Mouse (Mus musculus) ES-E14 (cell line): ENCODE measurements at regions not wholly inside any gene's neighbourhood (a gene's known extent, or its start where the extent isn't known, plus 50 kb on each side); places are given as distances from the start of the nearest gene placed in this dataset.

ENCODE experiments used
- CHD2 ChIP-seq: IDR thresholded peaks from 2 replicates; pipeline ENCODE4 v1.6.1; 2014; ENCODE audit warnings: mild to moderate bottlenecking, low read depth, low read length, inconsistent platforms
- HCFC1 ChIP-seq: IDR thresholded peaks from 2 replicates; pipeline ENCODE4 v1.6.1; 2012; ENCODE audit warnings: low read length, inconsistent platforms, borderline replicate concordance; ENCODE audit not compliant: insufficient read depth
- MAFK ChIP-seq: IDR thresholded peaks from 2 replicates; pipeline ENCODE4 v1.6.1; 2014; ENCODE audit warnings: mild to moderate bottlenecking, low read depth, low read length, inconsistent platforms; ENCODE audit not compliant: insufficient read depth
- ZC3H11A ChIP-seq: IDR thresholded peaks from 2 replicates; pipeline ENCODE4 v1.6.1; 2012; ENCODE audit warnings: low read depth, mild to moderate bottlenecking, inconsistent platforms, low read length, borderline replicate concordance

- no peak for TF ChIP-seq ZC3H11A
- no peak for TF ChIP-seq MAFK
- TF ChIP-seq HCFC1 = no peak
- no peak for TF ChIP-seq CHD2
Observed at GRCm38 (mm10) chr9:69568222-69568621, 114.8 kb downstream of the Anxa2 start.
